ENCODE assay signal across 25 mouse cellular contexts in the genomic region with DNA sequence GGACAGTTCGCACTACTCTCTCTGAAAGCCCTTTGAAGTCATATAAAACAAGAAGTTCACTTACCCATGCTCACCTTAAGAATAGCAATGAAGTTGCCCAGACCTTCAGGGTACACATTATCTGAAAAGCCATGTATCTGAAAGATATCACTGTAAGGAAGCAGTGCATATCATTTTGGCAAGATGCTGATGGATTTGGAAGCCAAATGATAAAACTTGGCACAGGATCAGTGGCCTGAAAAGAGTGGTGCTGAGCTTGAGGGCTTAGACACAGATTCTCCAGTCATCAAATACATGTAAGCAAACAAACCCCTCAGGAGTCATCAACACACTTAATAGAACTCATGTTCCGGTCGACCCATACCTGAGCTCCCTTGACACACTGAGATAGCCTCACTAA.
"Had no signal": no experiment of that assay in that cellular context is flagged by ENCODE, and none has a peak within 500 bp of the region (broad histone marks: within the 10 kb centered on the region; RNA-seq: fewer than 3 reads in every experiment).

No protein-coding gene starts in this region.

- H3K9me3 ChIP-seq: heart, embryonic 10.5 days; hindbrain, embryonic 12.5 days; limb, embryonic 10.5 days; limb, embryonic 12.5 days; liver, embryonic 13.5 days; liver, embryonic 15.5 days had no signal

- H3K4me2 ChIP-seq: heart, embryonic 12.5 days; hindbrain, embryonic 12.5 days; hindbrain, embryonic 14.5 days; limb, embryonic 12.5 days; liver, embryonic 13.5 days; liver, embryonic 15.5 days had no signal

- DNase-seq: gastrocnemius, adult 2 months; gastrocnemius, postnatal 10 days; gastrocnemius, postnatal 25 days; heart, adult 18-20 months; heart, postnatal 10 days; heart, postnatal 4 days; kidney, adult 18-20 months; kidney, adult 8-10 months; kidney, postnatal 10 days; kidney, postnatal 25 days; kidney, postnatal 4 days; liver; liver, embryonic 13.5 days had no signal

- H3K9ac ChIP-seq: heart, embryonic 12.5 days; hindbrain, embryonic 12.5 days; hindbrain, embryonic 14.5 days; limb, embryonic 12.5 days; liver, embryonic 13.5 days; liver, embryonic 15.5 days had no signal

- H3K36me3 ChIP-seq: heart, embryonic 10.5 days; heart, embryonic 12.5 days; hindbrain, embryonic 12.5 days; limb, embryonic 10.5 days; limb, embryonic 12.5 days; liver, embryonic 13.5 days; liver, embryonic 15.5 days had no signal

- H3K4me1 ChIP-seq: hindbrain, embryonic 10.5 days; hindbrain, embryonic 12.5 days; limb, embryonic 12.5 days had no signal

- H3K27me3 ChIP-seq: heart, embryonic 12.5 days; hindbrain, embryonic 12.5 days; limb, embryonic 12.5 days; liver, embryonic 13.5 days; liver, embryonic 15.5 days had no signal

- H3K27ac ChIP-seq: heart, embryonic 10.5 days; hindbrain, embryonic 10.5 days; hindbrain, embryonic 12.5 days; hindbrain, embryonic 14.5 days; layer of hippocampus, adult 2 months; left cerebral cortex, adult 2 months; limb, embryonic 10.5 days; limb, embryonic 12.5 days; liver, embryonic 13.5 days; liver, embryonic 15.5 days had no signal

- H3K4me3 ChIP-seq: gastrocnemius, adult 2 months; heart, embryonic 10.5 days; heart, embryonic 12.5 days; hindbrain, embryonic 10.5 days; hindbrain, embryonic 12.5 days; layer of hippocampus, adult 2 months; left cerebral cortex, adult 2 months; limb, embryonic 10.5 days; limb, embryonic 12.5 days; liver, embryonic 13.5 days; liver, embryonic 15.5 days had no signal

- ATAC-seq: hindbrain, embryonic 16.5 days; intestine, postnatal 0 days had no signal
